Mouse (Mus musculus): ENCODE measurements around the gene Map6.

The Map6 gene

GRCm38 (mm10) chr7:99317475-99317874 lies 50.2 kb downstream of the Map6 start:
- no peak for DNase-seq

- no peak for DNase-seq
Measured at GRCm38 (mm10) chr7:99320524-99320923, 53.3 kb downstream of the Map6 start.

GRCm38 (mm10) chr7:99322691-99323320 lies 55.6 kb downstream of the Map6 start:
- peak; percentile 97 for DNase-seq

DNA sequence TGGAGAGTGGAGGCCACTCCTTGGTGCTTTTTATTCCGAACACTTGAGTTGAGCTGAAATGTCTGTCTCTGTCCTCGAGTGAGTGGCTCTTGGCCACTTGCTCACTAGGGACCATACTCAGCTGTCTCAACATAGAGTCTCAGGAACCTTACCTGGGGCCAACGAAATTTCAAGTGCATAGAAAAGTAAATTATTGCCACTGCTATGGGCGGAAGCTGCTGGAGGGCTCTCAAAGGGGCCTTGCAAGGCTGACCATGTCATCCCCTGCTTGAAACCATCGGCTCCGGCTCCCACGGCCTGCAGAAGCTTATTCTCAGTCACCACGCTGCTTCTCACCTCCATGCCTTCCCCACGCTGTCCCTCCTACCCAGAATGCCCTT lies 56.1 kb downstream of the Map6 start:
- no peak for DNase-seq

- DNase-seq, result no peak
Measured at GRCm38 (mm10) chr7:99324810-99325209, 57.6 kb downstream of the Map6 start.

- DNase-seq, result peak; percentile 91
Measured at GRCm38 (mm10) chr7:99326128-99326527, 58.9 kb downstream of the Map6 start.

DNA sequence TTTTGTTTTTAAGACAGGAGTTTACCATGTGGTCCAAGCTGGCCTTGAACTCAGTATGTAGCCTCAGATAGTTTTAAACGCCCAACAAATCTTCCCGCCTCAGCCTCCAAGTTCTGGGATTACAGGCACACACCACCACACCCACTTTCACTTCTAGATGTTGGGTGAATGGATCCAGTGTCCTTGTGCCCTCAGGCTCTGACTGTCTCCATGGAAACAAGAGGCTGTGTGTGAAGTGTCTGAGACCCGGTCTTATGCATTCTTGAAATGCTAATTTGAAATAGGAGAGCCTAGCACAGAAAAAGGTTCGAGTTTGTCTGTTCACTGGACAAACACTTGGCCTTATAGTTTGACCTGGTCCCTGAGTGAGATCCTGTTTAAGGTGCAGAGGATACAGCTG lies 61.6 kb downstream of the Map6 start:
- no peak for DNase-seq

DNA sequence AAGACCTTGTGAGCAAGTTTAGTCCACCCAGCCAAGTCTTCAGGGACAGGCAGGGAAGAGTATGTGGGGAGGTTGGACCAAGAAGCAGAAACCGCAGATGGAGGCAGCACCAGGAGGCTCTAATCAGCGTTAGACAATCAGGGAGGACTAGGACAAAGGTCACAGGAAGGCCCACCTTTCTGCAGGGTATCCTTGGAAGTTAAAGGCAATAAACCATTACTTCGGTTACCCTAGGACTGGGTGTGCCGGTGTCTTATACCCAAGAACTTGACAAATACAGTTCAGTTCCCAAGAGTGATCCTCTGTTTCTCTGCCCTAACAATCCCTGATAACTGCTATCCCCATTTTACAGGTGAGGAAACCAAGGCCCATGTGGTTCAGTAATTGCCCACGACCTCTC lies 62.8 kb downstream of the Map6 start:
- DNase-seq, result no peak

DNA sequence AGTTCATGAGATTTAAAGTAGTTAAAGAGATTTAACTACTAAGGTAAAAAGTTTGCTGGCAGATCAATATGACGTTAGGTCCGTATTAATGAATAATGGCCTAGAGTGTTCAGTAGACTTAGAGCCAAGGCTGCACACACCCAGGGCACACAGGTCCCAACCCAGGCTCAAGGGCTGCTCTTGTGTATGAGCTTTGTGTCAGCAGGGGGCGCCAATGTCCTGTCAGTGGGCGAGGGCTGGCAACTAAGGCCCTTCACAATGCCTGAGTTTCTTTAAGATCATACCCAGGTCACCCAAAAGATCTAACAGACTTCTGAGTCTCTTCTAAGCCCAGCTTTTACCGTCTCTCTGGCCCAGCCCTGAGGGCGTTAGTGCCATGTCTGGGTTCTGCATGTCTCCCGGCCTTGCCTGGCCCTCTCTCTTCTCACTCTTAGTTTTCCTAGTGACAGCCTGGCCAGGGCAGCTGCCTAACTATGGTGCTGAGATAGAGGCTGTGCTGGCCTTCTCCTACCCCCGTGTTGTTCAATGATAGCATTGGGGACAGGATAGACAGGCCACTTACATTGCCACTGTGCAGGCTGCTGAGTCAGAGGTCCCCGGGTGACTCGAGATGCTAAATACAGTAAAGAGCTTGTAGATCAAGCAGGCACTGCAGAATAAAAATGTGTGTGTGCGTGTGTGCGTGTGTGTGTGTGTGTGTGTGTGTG lies 65.7 kb downstream of the Map6 start:
- peak; percentile 97 for DNase-seq

- DNase-seq, result no peak
Measured at GRCm38 (mm10) chr7:99340736-99341135, 73.5 kb downstream of the Map6 start.

DNA sequence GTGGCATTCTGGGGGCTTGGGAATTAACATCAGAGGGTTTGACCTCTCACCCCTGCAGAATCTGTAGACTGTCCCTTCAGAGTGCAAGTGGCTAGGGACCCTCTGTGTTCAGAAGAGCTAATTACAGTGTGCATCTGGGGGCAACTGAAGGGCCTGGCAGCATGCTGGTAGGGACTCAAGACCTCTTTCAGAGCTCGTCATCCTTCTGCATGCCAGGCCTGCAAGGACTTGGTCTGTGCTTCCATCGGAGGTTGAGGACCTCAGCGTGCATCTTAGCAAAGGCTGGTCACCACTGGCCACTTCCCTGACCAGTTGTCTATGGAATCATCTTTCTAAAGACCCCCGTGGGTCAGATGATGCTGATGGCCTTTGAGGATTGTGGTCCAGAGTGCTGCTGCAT lies 76.3 kb downstream of the Map6 start:
- DNase-seq, result no peak

DNA sequence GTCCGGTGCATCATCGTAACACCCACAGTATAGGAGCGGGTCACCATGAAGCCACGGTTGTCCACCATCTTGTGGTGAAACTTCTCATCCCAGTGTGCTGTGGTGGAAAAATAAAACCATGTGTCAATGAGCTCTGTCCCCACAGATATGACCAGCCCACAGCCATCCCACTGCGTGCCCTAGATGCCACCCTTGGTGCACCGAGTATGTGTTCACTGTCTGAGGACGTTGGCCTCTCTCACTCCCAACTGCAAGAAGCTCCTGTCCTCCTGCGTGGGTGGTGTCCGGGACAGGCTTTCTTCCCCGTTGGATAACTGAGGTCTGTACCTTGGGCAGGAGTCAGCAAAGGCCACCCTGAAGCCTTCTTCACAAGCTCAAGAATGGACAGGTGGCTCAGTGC lies 80.0 kb downstream of the Map6 start:
- no peak for DNase-seq

GRCm38 (mm10) chr7:99348883-99349282 lies 81.6 kb downstream of the Map6 start:
- no peak for DNase-seq

- peak; percentile 94 for DNase-seq
Measured at GRCm38 (mm10) chr7:99349782-99350720, 82.8 kb downstream of the Map6 start.

DNA sequence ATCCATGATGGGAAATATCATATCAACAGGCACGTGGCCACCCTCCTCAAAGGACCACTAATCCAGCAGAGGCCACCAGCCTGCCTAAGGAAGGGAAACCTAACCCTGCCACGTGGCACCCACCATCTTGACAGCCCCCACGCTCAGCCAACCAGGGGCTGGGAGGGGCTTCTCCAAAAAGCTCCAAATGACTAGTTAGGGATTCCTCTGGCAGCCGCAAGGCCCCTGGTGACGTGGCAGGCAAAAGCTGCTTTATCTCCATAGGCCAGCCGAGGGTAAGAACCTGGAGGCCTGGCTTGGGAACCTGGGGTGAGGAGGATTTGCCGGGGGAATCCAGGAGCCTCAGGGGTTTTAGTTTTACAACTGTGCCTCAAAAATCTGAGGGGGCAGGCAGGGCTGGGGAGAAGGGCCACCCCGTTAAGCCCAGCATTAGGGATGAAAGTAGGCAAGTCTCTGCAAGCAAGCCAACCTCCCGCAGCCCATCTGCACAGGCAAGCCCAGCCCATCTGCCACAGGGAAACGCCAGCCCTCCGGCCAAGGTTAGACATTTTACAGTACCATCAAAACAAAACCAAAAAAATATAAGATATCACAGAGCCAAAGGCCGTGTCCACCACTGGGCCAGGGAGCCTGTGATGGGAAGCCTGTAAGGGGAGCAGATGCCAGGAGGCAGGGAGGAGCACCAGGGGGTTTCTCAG lies 84.0 kb downstream of the Map6 start:
- peak; percentile 97 for DNase-seq

- DNase-seq, result peak; percentile 98
Measured at GRCm38 (mm10) chr7:99351802-99352517, 84.7 kb downstream of the Map6 start.

DNA sequence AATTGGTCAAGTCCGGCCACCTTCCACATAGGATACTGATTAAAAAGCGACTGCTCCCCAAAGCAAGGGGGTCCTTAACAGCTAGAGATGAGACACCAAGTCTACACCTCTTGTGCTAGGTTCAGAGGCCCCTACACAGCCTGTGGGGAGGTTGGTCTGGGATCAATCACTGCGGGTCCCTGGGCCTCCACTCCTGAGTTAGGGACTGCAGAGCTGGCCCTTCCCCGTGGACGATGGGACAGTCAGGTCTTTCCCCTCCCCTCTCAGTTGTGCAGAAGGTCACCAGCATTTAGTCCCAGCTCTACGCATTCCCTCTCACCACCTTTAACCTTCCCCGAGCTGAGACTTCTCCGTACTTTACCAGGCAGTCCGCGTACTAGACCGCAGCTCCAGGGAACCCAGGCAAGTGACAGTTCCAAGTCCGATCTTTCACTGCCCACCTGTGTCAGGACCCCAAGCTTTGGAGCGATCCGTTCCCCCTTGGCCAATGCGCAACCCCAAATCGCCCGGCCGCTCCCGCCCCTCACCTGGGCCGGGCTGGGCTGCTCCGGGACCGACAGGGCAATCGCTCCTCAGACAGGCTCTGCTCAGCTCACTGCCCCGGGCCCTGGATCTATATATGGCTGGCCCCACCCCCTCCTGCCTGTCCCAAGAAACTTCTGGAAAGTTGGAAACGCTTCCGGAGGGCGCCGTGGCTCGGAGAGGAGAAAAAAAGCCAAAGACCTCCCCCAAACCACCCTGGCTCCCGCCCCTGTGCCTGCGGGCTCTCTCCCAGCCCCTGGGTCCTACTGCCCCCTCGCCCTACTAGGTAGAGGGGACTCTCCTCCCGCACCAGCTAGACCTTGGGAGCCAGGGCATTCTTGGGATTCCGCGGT lies 85.5 kb downstream of the Map6 start, which contains the start of gene Serpinh1:
Serpinh1 (minus strand) TSS at position 714 of the 875 bp plus-strand sequence.
- peak; percentile 100 for DNase-seq

GRCm38 (mm10) chr7:99355731-99356131 lies 88.5 kb downstream of the Map6 start:
- peak; percentile 98 for DNase-seq

DNA sequence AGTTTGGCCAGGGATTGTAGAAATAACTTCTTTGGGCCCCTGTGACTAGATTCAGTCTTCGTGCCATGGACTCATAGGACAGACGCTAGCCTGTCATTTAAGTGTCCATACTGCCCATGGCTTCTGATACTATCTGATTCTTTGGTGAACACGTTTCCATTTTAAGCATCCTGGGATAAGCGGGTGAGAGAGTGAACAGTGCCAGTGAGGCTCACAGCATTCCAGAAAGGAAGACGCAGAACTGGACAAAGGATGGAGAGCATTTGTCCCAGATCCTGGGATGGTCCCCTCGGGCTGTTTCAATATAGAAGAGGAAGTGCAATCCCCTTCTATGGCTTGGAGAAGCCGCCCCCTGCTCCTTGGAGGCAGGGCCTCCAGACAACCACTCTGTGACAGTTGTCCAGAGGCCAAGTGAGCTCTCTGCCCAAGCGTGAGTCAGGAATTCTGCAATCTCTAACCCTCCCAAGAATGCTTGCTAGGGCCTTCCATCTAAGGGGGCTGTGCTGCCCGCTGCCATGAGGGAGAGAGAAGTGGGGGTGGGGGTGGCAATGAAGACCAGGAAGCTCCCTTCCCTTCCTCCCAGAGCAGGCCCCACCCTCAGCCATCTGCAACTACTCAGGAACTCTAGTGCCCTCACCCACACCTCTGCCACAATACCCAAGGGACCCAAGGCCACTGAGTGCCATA lies 89.1 kb downstream of the Map6 start:
- DNase-seq, result peak; percentile 98

GRCm38 (mm10) chr7:99357201-99357600 lies 90.0 kb downstream of the Map6 start:
- peak; percentile 97 for DNase-seq

GRCm38 (mm10) chr7:99358371-99358770 lies 91.1 kb downstream of the Map6 start:
- DNase-seq, result no peak

Data from heart, adult 11 months (tissue).